Mouse (Mus musculus) liver, embryonic 14.5 days (tissue): ENCODE data around the gene Grin2b.

ENCODE experiments used
- CTCF ChIP-seq: IDR thresholded peaks from 2 replicates; pipeline ENCODE4 v1.5.1; 2016; ENCODE audit warnings: antibody characterized with exemption, low read depth, control low read depth
- EP300 ChIP-seq: IDR thresholded peaks from 2 replicates; pipeline ENCODE4 v1.6.1; 2016; ENCODE audit warnings: antibody characterized with exemption, low read depth

DNA sequence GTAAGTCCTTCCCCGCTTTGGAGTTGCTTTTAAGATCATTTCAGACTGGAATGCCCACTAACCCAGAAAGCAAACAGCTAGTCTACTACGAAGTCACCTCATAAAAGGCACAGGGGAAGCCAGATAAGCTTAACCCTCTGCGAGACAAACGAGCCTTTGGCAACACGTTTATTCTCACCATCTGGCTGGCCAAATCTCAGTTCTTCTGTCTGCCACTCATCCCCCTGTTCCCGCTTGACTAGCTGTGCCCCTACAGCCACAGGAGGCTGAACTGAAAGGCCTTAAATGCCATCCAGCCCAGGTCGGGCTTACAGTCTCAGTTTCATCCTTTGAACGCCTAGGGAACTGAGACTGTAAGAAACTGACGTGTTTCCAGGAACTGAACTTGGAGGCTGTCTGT, 200.8 kb downstream of the Grin2b start:
- TF ChIP-seq CTCF, result no peak
- TF ChIP-seq EP300, result no peak
